Mouse (Mus musculus) small intestine, adult 2 months (tissue): ENCODE data around the gene Rgs19.

Experiments used
- CTCF ChIP-seq: fragments of 200-500 bp; IDR thresholded peaks from 2 replicates; pipeline ENCODE4 v1.5.1; 2012; ENCODE audit warnings: low read depth, mild to moderate bottlenecking, control low read depth, inconsistent platforms, low read length, moderate library complexity, mixed read lengths; ENCODE audit not compliant: insufficient replicate concordance, insufficient read length; ENCODE audit errors: extremely low read depth
- POLR2A ChIP-seq: fragments of 200-500 bp; IDR thresholded peaks from 2 replicates; pipeline ENCODE4 v1.6.1; 2012; ENCODE audit warnings: low read depth, mild to moderate bottlenecking, control low read depth, inconsistent platforms, low read length, moderate library complexity

DNA sequence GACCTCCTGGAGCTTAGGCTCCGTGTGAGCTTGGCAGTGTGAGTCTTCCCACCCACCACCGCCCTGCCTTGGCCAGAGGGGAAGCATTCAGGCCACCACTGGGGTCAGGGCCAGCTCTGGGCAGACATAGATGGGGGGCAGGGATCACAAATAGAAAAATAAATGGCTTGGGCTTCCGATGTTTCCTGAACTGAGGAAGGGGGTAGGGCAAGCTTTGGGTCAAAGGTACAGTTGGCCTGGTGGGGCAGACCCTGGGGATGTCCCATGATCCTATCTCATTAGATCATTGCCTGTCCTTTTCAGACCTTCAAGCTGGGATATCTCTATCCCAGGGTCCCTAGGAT, 16.1 kb downstream of the Rgs19 start:
- TF ChIP-seq POLR2A (no peak), CTCF (no peak)
